Mouse (Mus musculus): ENCODE data around the gene Telo2.

Gene Telo2

DNA sequence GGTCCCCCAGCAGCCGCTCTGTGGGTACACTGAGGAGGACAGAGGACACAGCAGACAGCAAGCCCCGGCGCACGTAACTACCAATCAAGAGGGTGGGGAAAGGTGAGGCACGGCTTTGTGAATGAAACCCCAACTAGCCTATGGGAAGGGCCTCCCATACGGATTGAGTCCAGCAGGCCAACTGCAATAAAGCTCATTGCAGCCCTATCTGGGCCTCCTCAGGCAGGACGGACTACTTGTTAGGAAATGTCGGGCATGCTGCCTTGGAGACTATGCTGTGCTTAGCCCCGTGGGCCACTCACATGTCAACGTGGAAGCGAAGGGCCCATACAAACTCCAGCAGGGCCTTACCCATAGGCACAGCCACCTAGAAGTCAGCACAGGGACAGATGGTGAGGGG is 14.4 kb downstream of the Telo2 start:
- no peak for DNase-seq (ENCODE audit: low read depth, low spot score)

- no peak for DNase-seq (ENCODE audit: low read depth, low spot score)
These were observed 15.7 kb downstream of the Telo2 start for GRCm38 (mm10) chr17:25100052-25100451.

GRCm38 (mm10) chr17:25096221-25096620 is 19.5 kb downstream of the Telo2 start:
- no peak for DNase-seq (ENCODE audit: low read depth, low spot score)

DNA sequence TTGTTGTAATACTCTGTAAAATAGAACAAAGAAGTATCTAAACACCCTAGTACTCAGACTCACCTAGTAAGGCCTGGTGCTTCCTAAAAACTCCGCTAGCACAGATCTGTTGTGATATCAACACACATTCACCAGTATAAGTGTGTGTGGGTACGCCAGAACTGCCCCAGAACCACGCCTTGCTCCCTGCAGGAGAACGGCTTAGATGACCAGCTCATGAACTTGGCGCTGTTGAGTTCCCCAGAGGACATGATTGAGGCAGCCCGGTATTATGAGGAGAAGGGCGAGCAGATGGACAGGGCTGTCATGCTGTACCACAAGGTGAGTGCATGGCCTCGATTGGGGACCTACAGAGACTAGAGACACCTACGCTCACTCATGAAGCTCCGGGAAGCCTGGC is 25.3 kb downstream of the Telo2 start:
- no peak for DNase-seq (ENCODE audit: low read depth, low spot score)

GRCm38 (mm10) chr17:25089158-25089557 is 26.6 kb downstream of the Telo2 start:
- no peak for DNase-seq (ENCODE audit: low read depth, low spot score)

DNA sequence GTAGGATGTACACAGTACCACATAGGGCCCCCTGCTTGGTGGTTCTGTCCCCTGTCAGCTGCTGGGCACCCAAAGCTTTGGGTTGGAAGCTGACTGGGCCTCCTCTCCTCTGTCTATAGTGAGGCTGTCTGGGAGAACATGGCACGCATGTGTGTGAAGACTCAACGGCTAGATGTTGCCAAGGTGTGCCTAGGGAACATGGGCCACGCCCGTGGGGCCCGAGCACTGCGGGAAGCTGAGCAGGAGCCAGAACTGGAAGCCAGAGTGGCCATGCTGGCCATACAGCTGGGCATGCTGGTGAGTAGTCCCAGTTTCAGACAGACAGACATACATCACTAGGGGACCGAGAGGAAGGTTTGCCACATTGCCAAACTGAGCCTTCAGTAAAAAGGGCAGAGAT is 29.0 kb downstream of the Telo2 start:
- no peak for DNase-seq (ENCODE audit: low read depth, low spot score)

- no peak for DNase-seq (ENCODE audit: low read depth, low spot score)
These were observed 30.9 kb downstream of the Telo2 start for GRCm38 (mm10) chr17:25084835-25085385.

GRCm38 (mm10) chr17:25083444-25083931 is 32.3 kb downstream of the Telo2 start, which contains the start of gene Tmem204:
TSS of gene Tmem204 (minus strand) at chr17:25083591.
- DNase-seq (ENCODE audit: low read depth, low spot score), result no peak

- no peak for DNase-seq (ENCODE audit: low read depth, low spot score)
These were observed 32.9 kb downstream of the Telo2 start for GRCm38 (mm10) chr17:25082887-25083286.

DNA sequence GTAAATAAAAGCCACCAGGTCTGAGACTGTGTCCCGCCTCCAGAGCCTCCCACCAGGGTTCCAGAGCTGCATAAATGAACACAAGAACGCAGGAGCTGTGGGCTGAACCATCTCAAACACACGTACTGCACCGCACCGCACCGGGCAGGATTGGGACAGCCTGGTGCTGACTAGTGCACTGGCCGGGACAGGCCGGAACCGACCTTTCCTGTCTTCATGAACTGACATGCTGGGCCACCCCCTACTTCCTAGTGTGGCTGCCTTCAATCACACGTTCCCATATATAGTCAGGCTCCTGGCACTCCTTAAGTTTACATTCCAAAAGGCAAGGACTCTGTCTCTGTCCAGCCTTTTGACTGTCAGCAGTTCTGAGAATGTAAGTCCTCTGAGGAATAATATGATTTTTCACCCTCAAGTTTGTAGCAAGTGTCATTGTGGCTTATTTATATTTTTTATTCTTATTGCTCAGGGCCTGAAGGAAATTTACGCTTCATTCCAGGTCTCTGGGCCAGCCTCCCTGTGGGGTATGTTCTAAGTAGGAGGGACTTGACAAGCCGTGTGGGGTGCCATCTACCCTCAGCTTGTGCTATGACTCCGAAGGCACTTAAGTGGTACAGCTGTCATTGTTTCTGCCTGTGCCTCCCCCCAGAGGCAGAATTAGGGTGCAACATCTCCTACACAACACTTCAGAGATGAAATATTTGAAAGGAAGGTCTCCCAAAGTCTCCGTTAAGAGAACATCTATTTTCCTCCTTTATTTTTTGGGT is 33.5 kb downstream of the Telo2 start:
- DNase-seq (ENCODE audit: low read depth, low spot score), result peak; percentile 55

GRCm38 (mm10) chr17:25080960-25081381 is 34.8 kb downstream of the Telo2 start:
- DNase-seq (ENCODE audit: low read depth, low spot score), result no peak

DNA sequence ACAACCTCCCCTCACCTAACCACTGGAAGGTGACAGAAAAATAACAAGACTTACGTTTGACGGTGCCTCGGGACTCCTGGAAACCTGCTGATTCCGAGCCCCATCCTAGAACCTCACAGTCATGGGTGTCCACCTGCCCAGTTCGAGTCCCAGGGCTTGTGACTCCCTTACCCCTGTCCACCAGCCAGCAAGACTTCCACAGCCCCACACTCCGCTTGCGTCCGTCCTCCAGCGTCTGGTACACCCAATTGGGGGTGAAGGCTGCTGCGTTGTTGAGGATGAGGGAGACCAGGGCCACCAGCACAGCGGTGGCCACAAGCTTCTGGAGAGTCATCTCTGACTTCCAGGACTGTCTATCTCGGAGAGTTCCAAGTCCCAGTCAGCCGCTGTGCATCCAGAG is 35.6 kb downstream of the Telo2 start:
- DNase-seq (ENCODE audit: low read depth, low spot score), result no peak

DNA sequence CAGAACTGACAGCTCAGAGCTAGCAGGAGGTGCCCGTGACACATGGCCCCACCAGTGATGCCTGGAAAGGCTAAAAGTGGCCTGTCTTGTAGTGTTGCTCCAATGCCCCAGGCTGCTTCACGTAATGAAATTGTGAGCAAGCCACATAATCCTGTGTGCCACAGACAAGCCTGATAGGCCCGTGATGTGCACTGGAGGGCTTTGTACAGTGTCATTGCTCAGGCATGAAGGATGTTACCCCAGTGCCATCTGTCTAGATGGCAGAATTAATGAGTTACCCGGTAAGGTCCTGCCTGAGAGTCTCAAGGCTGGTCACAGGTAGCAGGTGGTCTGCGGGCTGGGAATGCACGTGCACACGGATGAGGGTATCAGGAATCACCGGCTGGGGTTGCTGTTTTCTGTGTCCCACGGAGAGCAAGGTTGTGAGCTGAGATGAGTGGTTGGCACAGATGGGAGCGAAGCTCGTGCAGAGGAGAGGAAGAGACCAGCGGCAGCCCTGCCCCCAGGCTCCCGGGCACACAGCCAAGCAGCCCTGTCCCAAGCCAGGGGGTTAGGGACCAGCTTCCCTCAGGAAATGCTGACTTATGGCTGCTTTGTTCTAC is 37.9 kb downstream of the Telo2 start:
- no peak for DNase-seq (ENCODE audit: low read depth, low spot score)

DNA sequence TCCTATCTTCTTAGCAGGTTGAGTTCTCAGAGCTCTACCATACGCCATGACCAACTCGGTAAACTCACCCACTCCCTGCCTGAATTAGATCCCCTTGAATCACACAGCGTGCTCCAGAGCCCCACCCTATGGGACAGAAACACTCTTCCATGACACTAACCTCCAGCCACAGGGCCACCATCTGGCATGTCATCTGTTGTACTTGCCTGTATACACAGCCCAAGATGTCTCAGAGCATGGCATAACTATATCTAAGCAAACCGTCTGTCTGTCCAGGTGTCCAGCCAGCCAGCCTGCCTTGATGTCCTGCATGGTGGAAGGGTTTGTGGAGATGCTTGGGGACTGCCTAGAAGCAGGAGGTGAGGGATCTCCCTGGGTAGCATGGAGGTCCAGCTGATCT is 38.9 kb downstream of the Telo2 start:
- no peak for DNase-seq (ENCODE audit: low read depth, low spot score)

GRCm38 (mm10) chr17:25068690-25069089 is 47.1 kb downstream of the Telo2 start:
- no peak for DNase-seq (ENCODE audit: low read depth, low spot score)

DNA sequence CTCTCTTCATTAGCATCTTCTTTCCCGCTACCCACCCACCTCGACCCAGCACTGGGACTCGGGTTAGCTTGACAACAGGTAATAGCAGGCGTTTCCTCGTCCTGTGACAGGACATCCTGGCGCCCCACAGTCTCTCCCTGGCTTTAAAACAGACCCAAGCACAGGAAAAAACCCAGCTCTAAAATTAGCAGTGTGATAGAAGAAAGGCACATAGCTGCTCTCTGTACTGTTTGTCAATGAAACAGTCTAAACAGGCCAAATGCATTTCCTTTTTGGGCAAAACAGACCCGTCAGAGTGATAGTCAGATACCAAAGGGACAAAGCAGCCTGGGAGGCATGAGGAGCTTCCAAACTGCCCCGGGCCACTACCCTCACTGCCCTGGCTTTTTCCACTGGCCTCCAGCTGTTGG is 48.3 kb downstream of the Telo2 start:
- DNase-seq (ENCODE audit: low read depth, low spot score), result no peak

DNA sequence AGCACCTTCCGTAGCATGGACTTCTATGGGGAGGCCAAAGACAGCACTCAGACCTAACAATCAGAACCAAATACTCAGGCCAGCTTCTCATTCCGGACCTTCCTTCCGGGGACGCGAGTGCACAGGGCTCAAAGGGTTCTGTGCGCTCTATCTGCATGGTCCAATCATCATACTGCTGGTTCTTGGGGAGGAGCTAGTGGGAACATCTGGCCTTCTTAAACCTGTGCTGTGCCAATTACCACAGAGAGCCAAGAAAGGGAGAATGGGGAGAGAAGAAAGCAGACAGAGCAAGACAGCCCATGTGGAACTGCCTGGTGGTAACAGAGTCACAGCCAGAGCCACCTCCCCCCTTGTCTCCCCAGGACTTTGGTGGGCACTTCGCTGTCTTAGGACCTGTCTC is 49.2 kb downstream of the Telo2 start:
- no peak for DNase-seq (ENCODE audit: low read depth, low spot score)

DNA sequence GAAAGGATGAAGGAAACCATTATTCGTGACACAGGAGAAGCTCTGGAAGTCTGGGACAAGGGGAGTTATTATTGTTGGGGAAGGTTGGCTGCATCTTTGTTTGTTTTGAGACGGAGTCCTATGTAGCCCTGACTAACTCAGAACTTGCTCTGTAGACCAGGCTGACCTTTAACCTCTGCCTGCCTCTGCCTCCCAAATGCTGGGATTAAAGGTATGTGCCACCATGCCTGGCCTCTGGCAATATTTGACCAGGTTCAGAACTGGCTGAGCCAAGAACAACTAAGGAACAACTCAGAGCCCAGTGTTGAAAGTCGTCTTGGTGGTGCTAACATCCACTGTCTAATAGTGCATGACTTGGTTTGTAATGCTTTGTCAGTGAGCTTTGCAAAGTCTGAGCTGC is 50.6 kb downstream of the Telo2 start:
- DNase-seq (ENCODE audit: low read depth, low spot score), result no peak

DNA sequence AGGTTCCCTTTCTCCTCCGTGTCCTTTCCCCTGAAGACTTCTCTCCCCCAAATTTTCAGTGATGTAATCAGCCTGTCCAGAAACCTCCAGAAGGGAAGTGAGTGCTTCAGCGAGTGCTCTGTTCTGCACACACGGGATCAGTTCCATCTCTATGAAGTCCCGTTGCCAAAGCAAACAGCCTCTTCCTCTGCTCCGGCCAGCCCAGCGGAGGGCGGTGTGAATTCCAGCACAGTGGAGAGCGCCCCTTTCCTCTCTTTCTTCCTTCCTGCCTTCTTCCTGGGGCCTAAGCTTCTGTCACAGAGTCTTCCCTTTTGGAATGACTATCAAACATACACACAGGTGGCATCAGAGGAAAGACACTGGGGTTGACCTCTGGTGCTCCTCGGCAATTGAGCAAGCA is 51.4 kb downstream of the Telo2 start:
- DNase-seq (ENCODE audit: low read depth, low spot score), result no peak

GRCm38 (mm10) chr17:25063872-25064271 is 51.9 kb downstream of the Telo2 start:
- no peak for DNase-seq (ENCODE audit: low read depth, low spot score)

DNA sequence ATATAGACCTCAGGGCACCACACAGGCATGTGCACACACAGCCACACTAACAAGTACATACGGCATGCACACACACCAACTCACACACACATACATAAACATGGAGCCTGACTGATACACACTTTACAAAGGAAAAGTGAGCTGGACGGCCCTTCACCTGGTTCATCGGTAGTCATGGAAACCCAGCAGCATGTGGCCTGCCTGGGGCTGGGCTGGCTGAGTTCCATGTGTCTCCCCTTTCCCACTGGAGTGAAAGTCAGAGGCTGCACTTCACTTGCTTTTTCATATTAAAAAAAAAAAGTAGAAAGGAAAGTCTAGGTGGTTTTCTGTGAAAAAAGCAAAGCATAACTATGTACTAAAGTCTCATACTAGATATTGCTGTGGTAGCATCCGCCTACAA is 52.5 kb downstream of the Telo2 start:
- no peak for DNase-seq (ENCODE audit: low read depth, low spot score)

GRCm38 (mm10) chr17:25057041-25057440 is 58.7 kb downstream of the Telo2 start:
- DNase-seq (ENCODE audit: low read depth, low spot score), result no peak

DNA sequence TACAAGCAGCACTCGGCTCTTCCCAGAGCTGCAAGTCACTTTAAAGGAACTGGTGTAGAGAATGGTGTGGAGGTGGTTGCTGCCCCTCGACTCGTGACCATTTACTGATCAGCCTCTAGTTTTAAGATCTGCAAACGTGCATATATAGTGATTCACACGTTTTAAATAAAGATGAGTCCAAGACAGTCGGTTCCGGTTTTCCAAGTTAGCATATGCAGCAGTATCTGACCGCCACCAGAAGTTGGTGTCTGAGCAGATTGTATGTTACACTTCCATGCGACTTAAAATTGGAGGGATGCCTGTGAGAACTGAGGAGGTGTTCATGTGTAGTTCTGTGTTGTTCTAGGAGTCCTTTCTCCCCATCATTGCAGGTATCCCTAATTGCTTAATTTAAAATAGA is 62.5 kb downstream of the Telo2 start:
- DNase-seq (ENCODE audit: low read depth, low spot score), result peak; percentile 47
